Mouse (Mus musculus): ENCODE data around the gene Klhl42.

Gene Klhl42

GRCm38 (mm10) chr6:147087736-147088135 is 3.4 kb upstream of the Klhl42 start:
- no peak for DNase-seq (ENCODE audit: low read depth)

- DNase-seq (ENCODE audit: low read depth): no peak
Measured at GRCm38 (mm10) chr6:147088517-147088916, 2.7 kb upstream of the Klhl42 start.

GRCm38 (mm10) chr6:147090191-147090590 is 988 bp upstream of the Klhl42 start:
- DNase-seq (ENCODE audit: low read depth): no peak

GRCm38 (mm10) chr6:147092136-147092535 is 957 bp downstream of the Klhl42 start:
- no peak for DNase-seq (ENCODE audit: low read depth)

- no peak for DNase-seq (ENCODE audit: low read depth)
Measured at GRCm38 (mm10) chr6:147094771-147095170, 3.6 kb downstream of the Klhl42 start.

GRCm38 (mm10) chr6:147096109-147096508 is 4.9 kb downstream of the Klhl42 start:
- no peak for DNase-seq (ENCODE audit: low read depth)

- no peak for DNase-seq (ENCODE audit: low read depth)
Measured at GRCm38 (mm10) chr6:147096934-147097333, 5.8 kb downstream of the Klhl42 start.

GRCm38 (mm10) chr6:147097346-147097929 is 6.3 kb downstream of the Klhl42 start:
- no peak for DNase-seq (ENCODE audit: low read depth)

- DNase-seq (ENCODE audit: low read depth): no peak
Measured at GRCm38 (mm10) chr6:147099458-147100277, 8.5 kb downstream of the Klhl42 start.

- no peak for DNase-seq (ENCODE audit: low read depth)
Measured at GRCm38 (mm10) chr6:147102293-147102692, 11.1 kb downstream of the Klhl42 start.

- DNase-seq (ENCODE audit: low read depth): no peak
Measured at GRCm38 (mm10) chr6:147105529-147105928, 14.3 kb downstream of the Klhl42 start.

- no peak for DNase-seq (ENCODE audit: low read depth)
Measured at GRCm38 (mm10) chr6:147106716-147107115, 15.5 kb downstream of the Klhl42 start.

- DNase-seq (ENCODE audit: low read depth): no peak
Measured at GRCm38 (mm10) chr6:147109283-147109682, 18.1 kb downstream of the Klhl42 start.

- peak; percentile 78 for DNase-seq (ENCODE audit: low read depth)
Measured at GRCm38 (mm10) chr6:147116579-147116978, 25.4 kb downstream of the Klhl42 start.

GRCm38 (mm10) chr6:147117764-147118163 is 26.6 kb downstream of the Klhl42 start:
- DNase-seq (ENCODE audit: low read depth): no peak

GRCm38 (mm10) chr6:147118190-147118589 is 27.0 kb downstream of the Klhl42 start:
- DNase-seq (ENCODE audit: low read depth): no peak

GRCm38 (mm10) chr6:147121320-147121719 is 30.1 kb downstream of the Klhl42 start:
- no peak for DNase-seq (ENCODE audit: low read depth)

GRCm38 (mm10) chr6:147127239-147127638 is 36.1 kb downstream of the Klhl42 start:
- no peak for DNase-seq (ENCODE audit: low read depth)

- DNase-seq (ENCODE audit: low read depth): no peak
Measured at GRCm38 (mm10) chr6:147138260-147138659, 47.1 kb downstream of the Klhl42 start.

GRCm38 (mm10) chr6:147140600-147141154 is 49.5 kb downstream of the Klhl42 start:
- no peak for DNase-seq (ENCODE audit: low read depth)

- no peak for DNase-seq (ENCODE audit: low read depth)
Measured at GRCm38 (mm10) chr6:147144664-147145063, 53.5 kb downstream of the Klhl42 start.

- no peak for DNase-seq (ENCODE audit: low read depth)
Measured at GRCm38 (mm10) chr6:147145277-147145676, 54.1 kb downstream of the Klhl42 start.

- no peak for DNase-seq (ENCODE audit: low read depth)
Measured at GRCm38 (mm10) chr6:147145753-147146152, 54.6 kb downstream of the Klhl42 start.
